Mouse (Mus musculus): Measurements from ENCODE around the gene Tmem233. TPM values are rescaled to one million over a fixed set of nuclear protein-coding genes. Genes with fewer than 3 reads are reported as not detected.
A peak's percentile ranks its signal among the peaks of the same experiment; 100 is the strongest.

The Tmem233 gene
- total RNA-seq (2014; rRNA removed) (not detected in 2 replicates), polyA plus RNA-seq (2012; rRNA removed) (not detected in 2 replicates)

- H3K79me2 ChIP-seq (ENCODE audit: control insufficient read depth, insufficient read depth, low read length) = no peaks in the 10 kb centered on the region
- H3K27me3 ChIP-seq (ENCODE audit: control insufficient read depth, insufficient read depth, low read length) = no peaks in the 10 kb centered on the region
- no peak for TF ChIP-seq CTCF (IDR thresholded peaks at IDR 0.05; ENCODE audit: low read depth, low read length)
- 31% methylated on average over 17 of the region's 17 CpGs for WGBS
- H3K36me3 ChIP-seq (ENCODE audit: control insufficient read depth, insufficient read depth, low read length) = no peaks in the 10 kb centered on the region
- no peak within 1 kb of the TSS for H3K27ac ChIP-seq (replicated peaks; ENCODE audit: insufficient read depth, low read depth, low read length)
- DNase-seq (ENCODE audit: extremely low read depth, low read depth, low spot score) = no peak
- no peak within 1 kb of the TSS for H3K9ac ChIP-seq (ENCODE audit: low read depth, low read length)
- no peak within 1 kb of the TSS for H3K4me3 ChIP-seq (ENCODE audit: insufficient read depth, low read depth, low read length)
- H3K4me1 ChIP-seq (ENCODE audit: control insufficient read depth, insufficient read depth, low read length) = no peaks in the 10 kb centered on the region
Measured at GRCm38 (mm10) chr5:116083081-116083480, at the start of gene Tmem233. Gene Tmem233, minus strand, starts transcription at chr5:116083244.

GRCm38 (mm10) chr5:116123344-116123743 lies 40.3 kb upstream of the Tmem233 start:
- WGBS = 11% methylated on average over 11 of the region's 11 CpGs
- DNase-seq (ENCODE audit: extremely low read depth, low read depth, low spot score) = peak; percentile 37
- Histone ChIP-seq H3K27me3 (ENCODE audit: control insufficient read depth, insufficient read depth, low read length) (no peaks in the 10 kb centered on the region), H3K4me1 (ENCODE audit: control insufficient read depth, insufficient read depth, low read length) (no peaks in the 10 kb centered on the region), H3K9ac (ENCODE audit: low read depth, low read length) (no peak overlapping the region; the same call in 1 of the 2 replicates), H3K79me2 (ENCODE audit: control insufficient read depth, insufficient read depth, low read length) (no peaks in the 10 kb centered on the region), H3K4me3 (ENCODE audit: insufficient read depth, low read depth, low read length) (no peak overlapping the region), H3K36me3 (ENCODE audit: control insufficient read depth, insufficient read depth, low read length) (no peaks in the 10 kb centered on the region), H3K27ac (replicated peaks; ENCODE audit: insufficient read depth, low read depth, low read length) (no peak overlapping the region)
- TF ChIP-seq CTCF (IDR thresholded peaks at IDR 0.05; ENCODE audit: low read depth, low read length) (peak; percentile 89), POLR2A (IDR thresholded peaks at IDR 0.05; ENCODE audit: extremely low read depth, insufficient read depth, low read length) (no peak)

- Histone ChIP-seq H3K4me1 (ENCODE audit: control insufficient read depth, insufficient read depth, low read length) (no peaks in the 10 kb centered on the region), H3K36me3 (ENCODE audit: control insufficient read depth, insufficient read depth, low read length) (no peaks in the 10 kb centered on the region), H3K27me3 (ENCODE audit: control insufficient read depth, insufficient read depth, low read length) (no peaks in the 10 kb centered on the region), H3K9ac (ENCODE audit: low read depth, low read length) (no peak overlapping the region), H3K4me3 (ENCODE audit: insufficient read depth, low read depth, low read length) (no peak overlapping the region), H3K79me2 (ENCODE audit: control insufficient read depth, insufficient read depth, low read length) (no peaks in the 10 kb centered on the region), H3K27ac (replicated peaks; ENCODE audit: insufficient read depth, low read depth, low read length) (no peak overlapping the region)
- no peak for DNase-seq (ENCODE audit: extremely low read depth, low read depth, low spot score)
- WGBS = 42% methylated on average over 9 of the region's 9 CpGs
- TF ChIP-seq POLR2A (IDR thresholded peaks at IDR 0.05; ENCODE audit: extremely low read depth, insufficient read depth, low read length) = no peak
- TF ChIP-seq CTCF (IDR thresholded peaks at IDR 0.05; ENCODE audit: low read depth, low read length) = peak; percentile 90
Measured at GRCm38 (mm10) chr5:116116567-116116966, 33.5 kb upstream of the Tmem233 start.

GRCm38 (mm10) chr5:116116110-116116509 lies 33.1 kb upstream of the Tmem233 start:
- DNase-seq (ENCODE audit: extremely low read depth, low read depth, low spot score) = no peak
- no peak for TF ChIP-seq POLR2A (IDR thresholded peaks at IDR 0.05; ENCODE audit: extremely low read depth, insufficient read depth, low read length)
- no peak for TF ChIP-seq CTCF (IDR thresholded peaks at IDR 0.05; ENCODE audit: low read depth, low read length)
- no peak overlapping the region for H3K27ac ChIP-seq (replicated peaks; ENCODE audit: insufficient read depth, low read depth, low read length)
- H3K79me2 ChIP-seq (ENCODE audit: control insufficient read depth, insufficient read depth, low read length) = no peaks in the 10 kb centered on the region
- no peak overlapping the region for H3K9ac ChIP-seq (ENCODE audit: low read depth, low read length)
- WGBS = 41% methylated on average over 4 of the region's 4 CpGs
- no peaks in the 10 kb centered on the region for H3K27me3 ChIP-seq (ENCODE audit: control insufficient read depth, insufficient read depth, low read length)
- no peak overlapping the region for H3K4me3 ChIP-seq (ENCODE audit: insufficient read depth, low read depth, low read length)
- H3K4me1 ChIP-seq (ENCODE audit: control insufficient read depth, insufficient read depth, low read length) = no peaks in the 10 kb centered on the region
- H3K36me3 ChIP-seq (ENCODE audit: control insufficient read depth, insufficient read depth, low read length) = no peaks in the 10 kb centered on the region

GRCm38 (mm10) chr5:116115071-116115834 lies 32.2 kb upstream of the Tmem233 start:
- Histone ChIP-seq H3K4me1 (ENCODE audit: control insufficient read depth, insufficient read depth, low read length) (no peaks in the 10 kb centered on the region), H3K79me2 (ENCODE audit: control insufficient read depth, insufficient read depth, low read length) (no peaks in the 10 kb centered on the region), H3K36me3 (ENCODE audit: control insufficient read depth, insufficient read depth, low read length) (no peaks in the 10 kb centered on the region), H3K9ac (ENCODE audit: low read depth, low read length) (no peak overlapping the region), H3K27me3 (ENCODE audit: control insufficient read depth, insufficient read depth, low read length) (no peaks in the 10 kb centered on the region), H3K27ac (replicated peaks; ENCODE audit: insufficient read depth, low read depth, low read length) (no peak overlapping the region), H3K4me3 (ENCODE audit: insufficient read depth, low read depth, low read length) (no peak overlapping the region)
- WGBS = 76% methylated on average over 14 of the region's 14 CpGs
- no peak for TF ChIP-seq POLR2A (IDR thresholded peaks at IDR 0.05; ENCODE audit: extremely low read depth, insufficient read depth, low read length)
- TF ChIP-seq CTCF (IDR thresholded peaks at IDR 0.05; ENCODE audit: low read depth, low read length) = no peak
- DNase-seq (ENCODE audit: extremely low read depth, low read depth, low spot score) = no peak

GRCm38 (mm10) chr5:116108651-116109050 lies 25.6 kb upstream of the Tmem233 start:
- 92% methylated on average over 10 of the region's 10 CpGs for WGBS
- Histone ChIP-seq H3K79me2 (ENCODE audit: control insufficient read depth, insufficient read depth, low read length) (no peaks in the 10 kb centered on the region), H3K4me3 (ENCODE audit: insufficient read depth, low read depth, low read length) (no peak overlapping the region), H3K9ac (ENCODE audit: low read depth, low read length) (no peak overlapping the region), H3K27ac (replicated peaks; ENCODE audit: insufficient read depth, low read depth, low read length) (no peak overlapping the region), H3K27me3 (ENCODE audit: control insufficient read depth, insufficient read depth, low read length) (no peaks in the 10 kb centered on the region), H3K36me3 (ENCODE audit: control insufficient read depth, insufficient read depth, low read length) (no peaks in the 10 kb centered on the region), H3K4me1 (ENCODE audit: control insufficient read depth, insufficient read depth, low read length) (no peaks in the 10 kb centered on the region)
- TF ChIP-seq POLR2A (IDR thresholded peaks at IDR 0.05; ENCODE audit: extremely low read depth, insufficient read depth, low read length) (no peak), CTCF (IDR thresholded peaks at IDR 0.05; ENCODE audit: low read depth, low read length) (no peak)
- DNase-seq (ENCODE audit: extremely low read depth, low read depth, low spot score) = no peak

Measured in liver, adult 2 months (tissue).